Mouse (Mus musculus) layer of hippocampus, postnatal 10 days (tissue): ENCODE measurements around the gene Arpc1b. TPM values are rescaled to one million over a fixed set of nuclear protein-coding genes. Genes with fewer than 3 reads are reported as not detected.
"Not testable (repeated sequence)": the region's sequence is repeated elsewhere in the genome, so short reads cannot be mapped to it uniquely, and the experiment has no call there.

Source experiments
- DNase-seq, 2 experiments: peaks; one replicate each; pipeline ENCODE4 v3.0.0; 2021; ENCODE audit warnings: low spot score in 2 of 2
- total RNA-seq, 2 experiments: library from RNA; stranded (reverse); gene quantifications; 2 replicates each; pipeline ENCODE4 v1.2.3; 2021

The Arpc1b gene
- total RNA-seq, 2 experiments from 2014 or later, result 25.5 to 39.0 TPM

DNA sequence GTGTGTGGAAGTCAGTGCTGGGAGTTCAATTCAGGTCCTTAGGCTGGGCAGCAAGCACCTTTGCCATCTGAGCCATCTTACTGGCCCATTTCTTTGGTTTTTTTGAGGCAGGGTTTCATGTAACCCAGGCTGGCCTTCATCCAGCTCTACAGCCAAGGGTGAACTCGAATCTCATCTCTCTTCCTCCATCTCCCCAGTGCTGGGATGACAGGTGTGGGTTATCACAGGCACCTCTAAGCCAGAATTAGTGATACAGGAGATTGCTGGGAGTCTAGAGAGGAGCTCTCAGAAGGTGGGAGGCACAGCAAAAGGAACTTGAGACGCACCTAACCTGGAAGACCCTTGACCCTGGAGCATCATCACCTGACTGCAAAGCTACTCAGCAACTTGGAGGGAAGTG lies 599 bp upstream of the Arpc1b start:
- DNase-seq, result no peak

DNA sequence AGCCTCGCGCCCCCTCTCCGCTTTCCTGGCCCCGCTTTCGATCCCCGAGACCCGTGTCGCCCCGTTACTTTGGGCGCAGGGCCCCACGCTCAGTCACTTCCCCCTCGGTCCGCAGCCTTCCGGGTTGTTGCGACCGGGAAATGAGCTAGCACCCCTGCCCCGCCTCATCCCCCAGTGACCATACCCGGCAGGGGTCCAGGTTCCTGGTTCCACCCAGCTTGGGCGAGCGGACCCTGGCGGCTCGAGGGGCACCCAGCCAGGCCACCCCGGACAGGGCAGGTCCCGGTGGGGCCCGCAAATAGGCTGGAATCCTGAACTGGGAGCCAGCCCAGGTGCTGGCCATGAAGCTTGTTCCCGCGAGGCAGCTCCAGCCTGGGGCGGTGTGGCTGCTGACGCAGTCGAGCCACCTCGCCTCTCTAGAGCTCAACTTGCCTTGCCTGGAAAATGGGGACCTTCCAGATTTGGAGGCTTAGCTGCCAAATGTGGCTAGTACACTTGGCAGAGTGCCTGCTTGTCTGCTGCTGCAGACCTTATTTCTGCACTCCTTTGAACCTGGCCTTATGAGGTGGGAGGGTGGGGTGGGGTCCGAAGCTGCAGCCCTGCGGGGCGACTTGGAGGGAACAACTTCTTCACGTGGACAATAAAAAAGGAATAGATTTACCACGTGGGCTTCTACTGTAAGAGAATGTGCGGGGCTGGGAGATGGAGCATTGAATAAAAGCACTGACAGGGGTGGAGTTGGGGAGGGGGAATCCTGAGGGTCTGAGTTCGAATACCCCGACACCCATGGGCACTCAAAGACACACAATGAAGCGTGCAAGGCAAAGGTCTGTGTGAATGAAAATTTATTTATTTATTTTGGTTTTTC lies 825 bp downstream of the Arpc1b start:
- DNase-seq, result peak; percentile 54 to 68

DNA sequence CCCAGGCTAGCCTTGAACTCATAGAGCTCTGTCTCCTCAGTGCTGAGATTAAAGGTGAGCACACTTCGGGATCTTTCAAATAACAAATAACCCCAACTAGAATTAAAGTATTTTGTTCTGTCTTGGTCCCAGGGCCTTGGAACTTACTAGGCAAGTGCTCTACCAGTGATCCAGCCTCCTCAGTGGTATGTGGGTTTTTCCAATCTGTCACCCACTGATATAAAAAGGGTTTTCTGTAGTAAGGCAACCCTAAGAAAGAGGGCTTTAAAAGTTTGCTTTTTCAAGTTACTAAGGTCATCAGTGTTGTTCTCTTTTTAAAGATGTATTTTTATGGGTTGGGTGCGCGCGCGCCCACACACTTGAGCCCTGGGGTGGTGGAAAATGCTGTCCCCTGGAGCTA lies 1.7 kb downstream of the Arpc1b start:
- no peak for DNase-seq

DNA sequence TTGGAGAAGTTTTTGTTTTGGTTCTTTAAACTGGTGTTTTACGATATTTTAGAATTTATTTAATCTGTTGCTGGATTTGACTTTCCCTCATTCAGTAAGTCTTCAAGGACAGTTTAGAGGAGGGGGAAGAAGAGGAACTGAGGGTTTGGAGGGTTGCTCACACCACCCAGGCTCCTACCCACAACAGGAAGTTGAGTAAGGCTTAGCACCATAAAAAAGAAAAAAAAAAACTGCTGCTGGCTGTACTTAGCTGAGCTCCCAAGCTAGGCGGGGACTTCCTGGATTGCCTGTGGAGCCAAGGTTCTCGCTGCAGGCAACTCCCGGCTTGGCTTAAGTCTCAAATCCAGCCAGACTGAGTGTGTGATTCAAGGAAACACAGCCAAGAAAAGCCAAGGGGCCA lies 2.3 kb downstream of the Arpc1b start:
- no peak for DNase-seq

DNA sequence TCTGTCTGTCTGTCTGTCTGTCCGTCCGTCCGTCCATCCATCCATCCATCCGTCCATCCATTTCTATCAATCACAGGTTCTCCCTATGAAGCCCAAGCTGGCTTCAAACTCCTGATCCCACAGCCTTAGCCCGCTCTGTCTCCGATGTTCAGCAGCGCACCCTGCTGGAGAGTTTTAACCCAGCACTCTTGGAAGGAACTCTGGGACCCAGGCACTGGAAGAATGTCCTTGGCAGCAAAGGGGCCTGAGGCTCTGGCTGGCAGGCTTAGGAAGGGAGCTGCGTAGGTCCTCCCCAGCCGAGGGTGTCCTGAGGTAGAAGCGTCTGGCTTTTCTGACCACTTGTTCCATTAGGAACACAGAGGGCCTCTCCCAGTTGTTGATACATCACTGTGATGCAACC lies 2.9 kb downstream of the Arpc1b start:
- peak; percentile 73 to 75 for DNase-seq

- no peak for DNase-seq
Observed at GRCm38 (mm10) chr5:145118005-145118404, 4.0 kb downstream of the Arpc1b start.

- no peak for DNase-seq
Observed at GRCm38 (mm10) chr5:145118461-145118860, 4.4 kb downstream of the Arpc1b start.

- DNase-seq, result no peak
Observed at GRCm38 (mm10) chr5:145119385-145119784, 5.4 kb downstream of the Arpc1b start.

GRCm38 (mm10) chr5:145120921-145121320 lies 6.9 kb downstream of the Arpc1b start:
- DNase-seq, result no peak

DNA sequence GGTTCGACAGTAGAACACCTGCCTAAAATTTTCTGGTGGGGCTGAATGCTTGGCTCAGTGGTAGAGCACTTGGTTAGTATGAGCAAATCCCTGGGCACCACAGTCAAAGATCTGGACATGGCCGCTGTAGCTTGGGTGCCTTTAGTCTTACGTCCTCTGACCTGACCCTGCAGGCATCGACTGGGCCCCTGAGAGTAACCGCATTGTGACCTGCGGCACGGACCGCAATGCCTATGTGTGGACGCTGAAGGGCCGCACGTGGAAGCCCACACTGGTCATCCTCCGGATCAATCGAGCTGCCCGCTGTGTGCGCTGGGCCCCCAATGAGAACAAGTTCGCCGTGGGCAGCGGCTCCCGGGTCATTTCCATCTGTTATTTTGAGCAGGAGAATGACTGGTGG lies 9.4 kb downstream of the Arpc1b start:
- DNase-seq, result no peak

DNA sequence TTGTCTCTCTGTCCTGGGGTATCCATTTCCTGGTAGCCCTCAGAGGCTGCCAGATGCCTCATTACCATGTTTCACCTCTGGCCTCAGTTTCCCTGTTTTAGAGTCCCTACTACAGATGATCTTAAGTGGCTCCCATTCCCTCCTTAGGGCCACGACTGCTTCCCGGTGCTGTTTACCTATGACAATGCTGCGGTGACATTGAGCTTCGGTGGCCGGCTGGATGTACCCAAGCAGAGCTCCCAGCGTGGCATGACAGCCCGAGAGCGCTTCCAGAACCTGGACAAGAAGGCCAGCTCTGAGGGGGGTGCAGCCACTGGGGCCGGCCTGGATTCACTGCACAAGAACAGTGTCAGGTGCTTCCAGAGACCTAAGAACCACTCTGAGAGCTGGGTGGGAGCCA lies 12.6 kb downstream of the Arpc1b start:
- no peak for DNase-seq

- DNase-seq, result no peak
Observed at GRCm38 (mm10) chr5:145129124-145129523, 15.1 kb downstream of the Arpc1b start.

DNA sequence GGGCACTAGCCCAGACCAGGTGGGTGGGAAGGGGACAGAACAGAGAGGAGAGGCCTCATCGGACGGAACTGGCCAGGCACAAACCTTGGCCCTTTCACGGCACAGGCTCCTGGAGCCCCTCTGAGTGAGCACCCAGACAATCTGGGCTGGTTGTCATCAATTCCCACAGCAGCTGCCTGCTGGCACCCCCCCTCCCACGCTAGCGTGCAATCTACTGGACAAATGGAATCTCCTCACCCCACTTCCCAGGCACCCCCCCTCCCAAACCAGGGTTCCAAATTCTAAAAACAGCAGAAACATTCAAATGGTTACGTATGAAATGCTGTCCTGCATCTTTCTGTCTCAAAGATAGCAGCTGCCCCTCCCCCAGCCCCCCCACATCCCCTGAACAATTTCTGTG lies 15.8 kb downstream of the Arpc1b start:
- not testable (repeated sequence) for DNase-seq

GRCm38 (mm10) chr5:145130191-145130590 lies 16.2 kb downstream of the Arpc1b start:
- DNase-seq, result no peak

GRCm38 (mm10) chr5:145130995-145131394 lies 17.0 kb downstream of the Arpc1b start:
- DNase-seq, result no peak

GRCm38 (mm10) chr5:145133275-145133674 lies 19.3 kb downstream of the Arpc1b start:
- DNase-seq, result not testable (repeated sequence)

- no peak for DNase-seq
Observed at GRCm38 (mm10) chr5:145138836-145139235, 24.8 kb downstream of the Arpc1b start.

DNA sequence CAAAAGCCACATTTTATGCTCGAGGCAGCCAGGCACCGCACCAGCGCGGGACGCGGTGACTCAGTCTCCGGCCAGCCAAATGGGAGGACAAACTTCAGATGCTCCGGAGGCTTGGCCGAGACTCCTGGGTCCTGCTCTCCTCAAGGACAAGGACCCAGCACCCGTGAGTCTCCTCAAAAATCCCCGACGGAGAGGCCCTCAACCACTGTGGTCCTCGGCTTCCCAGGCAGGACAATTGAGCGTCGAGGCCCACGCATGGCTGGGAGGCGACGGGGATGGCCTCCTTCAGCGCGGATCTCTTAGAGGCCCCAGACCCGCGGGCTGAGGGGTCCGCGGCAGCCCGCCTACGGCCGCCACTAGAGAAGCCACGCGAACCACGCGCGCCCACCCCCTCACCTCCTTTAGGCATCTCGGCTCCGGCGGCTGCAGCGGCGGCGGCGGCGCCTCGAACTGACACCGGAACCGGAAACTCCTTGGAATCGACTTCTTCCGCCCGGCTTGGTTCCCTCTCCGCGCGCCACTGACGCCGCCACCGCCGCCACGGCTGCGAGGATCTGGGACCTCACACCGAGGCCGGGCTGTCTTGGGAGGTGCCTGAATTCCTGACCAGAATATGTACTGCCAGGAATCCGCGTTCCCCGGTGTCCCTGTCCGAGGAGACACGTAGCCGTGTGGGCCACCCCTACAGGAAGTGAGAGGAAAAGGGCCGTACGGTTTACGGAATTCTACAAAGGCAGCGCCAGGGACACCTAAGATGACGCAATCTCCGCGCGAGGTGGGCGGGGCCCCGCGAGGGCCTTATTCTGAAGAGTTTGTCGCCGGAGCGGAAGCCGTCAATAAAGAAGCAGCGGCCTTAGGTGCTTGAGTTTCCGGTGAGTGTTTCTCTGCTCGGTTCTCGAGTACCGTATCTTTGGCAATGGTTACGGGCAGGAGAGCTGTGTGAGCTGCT lies 25.8 kb downstream of the Arpc1b start, which contains the start of the genes Pdap1 and Bud31:
Gene Pdap1 (minus strand): TSS at position 668 of the 949 bp plus-strand sequence.
Gene Bud31 (plus strand): TSS at position 792 of the 949 bp plus-strand sequence.
- DNase-seq, result peak; percentile 97

DNA sequence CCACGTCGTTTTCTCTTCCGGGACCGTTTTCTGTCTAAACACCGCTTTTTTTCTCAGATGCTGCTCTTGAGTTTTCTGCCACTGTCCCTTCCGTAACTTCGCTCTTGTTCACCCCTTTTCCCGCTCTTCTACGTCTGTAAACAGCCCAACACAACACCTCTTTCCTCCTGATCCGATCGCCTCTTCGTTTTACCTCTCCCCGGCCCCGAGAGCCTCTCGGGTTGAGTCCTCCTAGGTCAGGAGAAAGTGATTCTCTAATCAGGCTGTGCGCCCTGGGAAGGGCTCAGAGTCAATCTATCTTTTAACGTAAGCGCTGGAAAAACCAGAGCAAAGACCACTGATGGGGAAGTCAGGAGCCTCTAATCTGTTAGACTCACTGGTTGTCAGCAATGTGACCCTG lies 26.6 kb downstream of the Arpc1b start:
- no peak for DNase-seq

- no peak for DNase-seq
Observed at GRCm38 (mm10) chr5:145147748-145148147, 33.7 kb downstream of the Arpc1b start.

DNA sequence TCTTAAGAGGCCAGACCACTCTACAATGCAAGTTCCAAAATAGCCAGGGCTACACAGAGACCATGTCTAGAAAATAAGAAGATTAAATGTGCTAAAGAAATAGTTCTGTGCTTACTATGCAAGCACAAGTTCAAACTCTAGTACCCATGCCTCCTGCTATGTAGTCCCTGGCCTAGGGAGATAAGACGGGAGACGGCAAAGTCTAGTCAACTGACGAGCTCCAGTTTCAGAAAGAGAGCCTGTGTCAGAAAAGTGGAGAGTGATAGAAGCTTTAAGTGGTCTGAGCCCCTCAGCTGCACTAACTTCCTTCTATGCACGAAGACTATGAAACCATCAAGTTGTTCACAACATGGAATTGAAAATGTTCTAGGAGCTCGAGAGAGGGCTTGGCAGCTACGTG lies 35.3 kb downstream of the Arpc1b start:
- DNase-seq, result no peak

- no peak for DNase-seq
Observed at GRCm38 (mm10) chr5:145152690-145153089, 38.7 kb downstream of the Arpc1b start.
